Mouse (Mus musculus): Measurements from ENCODE around the gene Zfp385a. TPM values are rescaled to one million over a fixed set of nuclear protein-coding genes. Genes with fewer than 3 reads are reported as not detected.

The Zfp385a gene
- total RNA-seq, 2 experiments from 2014 or later = 7.9 to 32.1 TPM

DNA sequence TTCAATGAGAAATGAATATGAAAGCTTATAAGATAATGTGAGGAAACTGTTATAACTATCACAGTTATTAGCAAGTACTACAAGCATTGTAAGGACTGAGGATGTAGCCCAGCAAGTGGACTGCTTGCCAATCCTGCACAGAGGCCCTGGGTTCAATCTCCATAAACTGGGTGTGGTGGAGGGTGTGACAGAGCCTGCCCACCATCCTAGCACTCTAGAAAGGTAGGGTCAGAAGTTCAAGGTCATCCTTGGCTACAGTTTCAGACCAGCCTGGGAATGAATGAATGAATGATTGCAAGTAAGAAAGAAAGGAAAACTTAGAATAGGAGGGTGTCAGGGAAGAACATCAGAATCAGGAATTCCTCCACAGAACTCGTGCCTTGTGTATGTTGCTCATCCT is 23.9 kb upstream of the Zfp385a start:
- DNase-seq (ENCODE audit: low spot score) = no peak

GRCm38 (mm10) chr15:103362950-103363349 is 23.1 kb upstream of the Zfp385a start:
- DNase-seq (ENCODE audit: low spot score) = no peak

- no peak for DNase-seq (ENCODE audit: low spot score)
Measured at GRCm38 (mm10) chr15:103362333-103362732, 22.4 kb upstream of the Zfp385a start.

DNA sequence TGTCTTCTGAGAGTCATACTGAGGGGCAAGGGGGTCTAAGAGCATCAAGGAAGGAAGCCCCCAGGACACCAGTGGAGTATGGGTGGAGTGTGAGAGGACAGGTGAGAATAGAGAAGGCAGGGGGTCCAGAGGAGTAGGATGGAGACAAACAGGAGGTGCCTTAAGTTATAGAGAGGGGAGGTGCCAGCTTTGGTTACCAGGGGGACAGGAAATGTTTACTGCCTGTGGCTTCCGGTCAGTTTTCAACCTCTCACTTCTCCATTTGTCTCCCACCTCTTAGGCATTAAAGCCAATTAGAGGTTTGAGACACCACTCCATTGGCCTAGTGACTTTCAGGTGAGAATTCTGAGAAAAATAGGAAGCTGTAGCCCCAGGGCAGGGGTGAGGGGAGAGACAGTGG is 21.4 kb upstream of the Zfp385a start:
- DNase-seq (ENCODE audit: low spot score) = no peak

- peak; percentile 84 for DNase-seq (ENCODE audit: low spot score)
Measured at GRCm38 (mm10) chr15:103359869-103360602, 20.1 kb upstream of the Zfp385a start.

- DNase-seq (ENCODE audit: low spot score) = peak; percentile 63
Measured at GRCm38 (mm10) chr15:103359122-103359510, 19.2 kb upstream of the Zfp385a start.

GRCm38 (mm10) chr15:103358278-103359121 is 18.6 kb upstream of the Zfp385a start:
- DNase-seq (ENCODE audit: low spot score) = no peak

DNA sequence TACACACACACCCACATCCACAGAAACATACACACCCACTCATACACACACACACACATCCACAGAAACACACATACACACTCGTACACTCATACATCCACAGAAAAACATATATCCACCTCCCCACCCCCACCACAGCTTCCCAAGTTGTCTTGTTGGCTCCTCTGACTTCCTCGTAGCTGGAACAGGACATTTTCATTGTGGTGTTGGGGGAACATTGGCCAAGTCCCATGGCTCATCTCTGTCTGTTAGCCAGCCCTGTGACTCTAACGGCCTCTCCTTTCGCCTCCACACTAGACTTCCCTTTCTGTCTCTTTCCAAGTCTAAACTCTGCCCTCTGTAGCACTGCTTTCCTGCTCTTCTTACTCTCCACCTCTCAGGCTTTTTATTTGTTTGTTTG is 17.9 kb upstream of the Zfp385a start:
- no peak for DNase-seq (ENCODE audit: low spot score)

DNA sequence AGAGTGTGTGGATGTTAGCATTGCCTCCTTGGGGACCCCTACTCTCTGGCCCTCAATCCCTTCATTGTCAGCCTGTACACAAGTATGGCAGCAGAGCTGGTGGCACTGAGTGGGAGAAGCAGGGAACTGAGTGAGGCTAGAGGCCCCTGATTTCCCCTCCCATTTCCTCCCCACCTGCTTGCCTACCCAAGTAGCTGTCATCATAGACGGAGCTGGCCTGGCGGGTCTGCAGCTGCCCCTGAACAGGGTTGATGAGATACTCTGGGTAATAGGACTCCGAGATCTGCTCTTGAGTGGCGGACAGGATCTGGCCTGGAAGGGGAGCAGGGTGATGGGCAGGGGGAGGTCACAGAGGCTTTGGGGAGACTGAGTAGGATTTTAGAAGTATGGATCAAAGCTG is 16.2 kb upstream of the Zfp385a start:
- no peak for DNase-seq (ENCODE audit: low spot score)

DNA sequence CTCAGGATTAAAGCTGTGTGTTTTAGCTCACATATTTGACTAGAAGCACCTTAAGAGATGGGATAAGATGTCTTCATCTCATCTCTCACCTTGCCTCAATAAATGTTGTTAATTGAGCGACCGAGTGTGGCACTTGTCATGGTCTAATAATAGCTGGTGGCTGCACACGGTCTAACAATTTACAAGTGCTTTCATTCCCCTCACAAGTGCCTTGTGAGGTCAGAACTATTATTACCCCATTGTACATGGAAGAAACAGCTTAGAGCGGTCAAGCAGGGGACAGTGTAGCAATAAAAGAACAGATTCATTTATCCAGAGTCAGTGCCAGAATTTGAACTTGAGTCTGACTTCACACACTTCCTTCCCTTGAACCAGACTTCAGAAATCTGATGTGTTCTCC is 15.5 kb upstream of the Zfp385a start:
- no peak for DNase-seq (ENCODE audit: low spot score)

DNA sequence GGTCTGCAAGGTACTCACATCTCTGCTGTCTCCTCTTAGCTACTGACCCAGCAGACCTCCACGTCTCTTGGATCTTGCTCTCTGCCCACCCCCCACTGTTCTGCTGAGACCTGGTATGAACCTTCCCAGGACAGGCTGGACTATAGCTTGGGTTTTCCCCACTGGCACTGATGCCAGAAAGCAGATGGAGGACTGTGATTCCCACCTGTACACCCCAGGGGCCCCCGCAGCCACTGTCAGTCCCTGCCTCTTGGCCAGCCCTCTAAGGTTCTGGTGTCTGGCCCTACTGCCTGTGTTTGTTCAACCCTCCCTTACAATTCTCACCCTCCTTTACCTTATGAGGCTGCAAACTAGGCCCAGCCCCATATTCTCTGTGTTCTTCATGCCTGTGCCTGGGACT is 14.8 kb upstream of the Zfp385a start:
- no peak for DNase-seq (ENCODE audit: low spot score)

- DNase-seq (ENCODE audit: low spot score) = no peak
Measured at GRCm38 (mm10) chr15:103353511-103354256, 13.8 kb upstream of the Zfp385a start.

DNA sequence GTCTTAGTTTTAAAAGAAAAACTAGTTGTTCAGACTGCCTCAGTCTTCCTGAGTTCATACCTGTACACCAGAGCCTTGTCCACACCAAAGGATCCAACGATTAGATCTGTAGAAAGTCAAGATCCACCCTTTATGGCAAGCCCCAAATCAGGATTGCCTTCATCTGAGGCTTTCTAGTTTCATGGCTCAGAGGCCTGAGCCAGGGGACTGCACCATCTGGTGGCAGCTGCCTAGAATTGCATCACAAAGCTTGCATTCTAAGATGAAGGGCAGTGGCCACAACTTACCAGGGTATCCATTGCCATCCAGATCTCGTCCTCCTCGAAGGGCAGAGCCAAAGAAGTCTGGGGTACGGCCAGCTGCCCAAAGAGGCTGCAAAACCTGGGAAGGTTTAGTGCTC is 13.0 kb upstream of the Zfp385a start:
- peak; percentile 48 for DNase-seq (ENCODE audit: low spot score)

GRCm38 (mm10) chr15:103347275-103347684 is 7.4 kb upstream of the Zfp385a start:
- peak; percentile 70 for DNase-seq (ENCODE audit: low spot score)

- DNase-seq (ENCODE audit: low spot score) = no peak
Measured at GRCm38 (mm10) chr15:103345789-103346188, 5.9 kb upstream of the Zfp385a start.

- no peak for DNase-seq (ENCODE audit: low spot score)
Measured at GRCm38 (mm10) chr15:103343556-103343955, 3.7 kb upstream of the Zfp385a start.

DNA sequence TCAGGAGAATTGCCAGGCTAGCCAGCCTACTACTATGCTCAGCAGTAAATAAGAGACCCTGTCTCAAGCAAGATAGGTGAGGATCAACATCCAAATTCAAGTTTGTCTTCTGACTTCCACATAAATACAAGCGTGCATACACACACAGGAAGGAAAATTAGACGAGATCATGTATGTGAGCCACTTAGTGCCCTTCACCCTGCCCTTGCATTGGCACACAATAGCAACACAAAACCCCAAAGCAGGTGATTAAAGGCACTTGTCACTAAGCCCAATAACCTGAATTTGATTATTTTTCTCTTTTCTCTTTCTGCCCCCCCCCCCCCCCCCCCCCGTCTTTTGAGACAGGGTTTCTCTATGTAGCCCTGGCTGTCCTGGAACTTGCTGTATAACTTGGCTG is 3.1 kb upstream of the Zfp385a start:
- no peak for DNase-seq (ENCODE audit: low spot score)

DNA sequence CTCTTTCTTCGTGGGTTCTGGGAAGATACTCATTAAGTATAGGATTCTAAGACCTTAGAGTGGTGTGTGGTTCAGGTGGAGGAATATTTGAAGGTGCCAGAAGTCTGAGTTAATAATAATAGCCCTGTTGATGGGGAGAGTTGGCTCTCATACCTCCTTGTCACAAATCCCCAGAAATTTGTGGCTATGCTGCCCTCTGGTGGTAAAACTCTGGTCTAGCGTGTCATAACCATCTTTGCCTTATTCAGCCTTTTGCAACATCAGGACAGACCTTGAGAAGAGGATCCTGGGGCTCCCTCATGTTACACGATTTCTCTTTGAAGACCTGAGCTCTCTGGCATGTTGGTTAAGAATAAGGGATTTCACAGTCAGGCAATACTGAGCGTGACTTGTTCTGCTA is 2.5 kb upstream of the Zfp385a start:
- DNase-seq (ENCODE audit: low spot score) = peak; percentile 81

DNA sequence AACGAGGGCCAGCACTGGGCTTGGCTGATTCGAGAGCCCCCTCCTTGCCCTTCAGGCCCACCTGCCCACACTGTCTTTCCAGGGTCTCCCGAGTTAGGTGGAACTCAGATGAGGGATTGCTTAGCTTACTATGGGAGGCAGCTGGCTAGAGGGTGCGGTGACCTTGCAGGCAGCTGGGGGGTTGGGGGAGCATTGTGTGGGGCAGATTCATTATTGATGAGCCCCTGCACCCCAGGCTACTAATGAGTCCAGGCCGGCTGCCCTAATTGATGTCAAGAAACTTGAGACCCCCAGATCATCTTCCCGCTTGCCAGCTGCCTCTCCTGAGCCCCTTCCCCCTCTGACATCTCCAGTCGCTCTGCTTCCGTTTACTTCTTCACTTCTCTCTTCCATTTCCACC is 1.7 kb upstream of the Zfp385a start:
- DNase-seq (ENCODE audit: low spot score) = no peak

DNA sequence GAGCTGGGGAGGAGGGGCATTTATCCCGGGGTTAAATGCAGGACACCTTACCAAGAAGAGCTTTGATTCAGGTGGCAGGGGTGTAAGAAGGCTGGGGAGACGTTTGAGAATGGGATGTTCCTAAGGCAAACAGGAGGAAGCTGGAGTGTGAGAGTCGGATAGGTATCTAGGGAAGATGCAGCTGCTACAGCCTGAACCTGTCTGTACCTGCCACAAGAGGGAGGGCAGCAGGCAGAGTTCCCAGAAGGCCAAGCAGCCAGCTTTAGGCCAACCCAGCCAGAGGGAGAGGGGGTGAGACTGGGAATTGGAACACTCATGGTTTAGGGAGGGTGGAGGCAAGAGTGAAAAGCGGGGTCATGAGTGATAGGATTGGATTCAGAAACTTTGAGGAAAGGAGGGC is 893 bp upstream of the Zfp385a start:
- DNase-seq (ENCODE audit: low spot score) = no peak

DNA sequence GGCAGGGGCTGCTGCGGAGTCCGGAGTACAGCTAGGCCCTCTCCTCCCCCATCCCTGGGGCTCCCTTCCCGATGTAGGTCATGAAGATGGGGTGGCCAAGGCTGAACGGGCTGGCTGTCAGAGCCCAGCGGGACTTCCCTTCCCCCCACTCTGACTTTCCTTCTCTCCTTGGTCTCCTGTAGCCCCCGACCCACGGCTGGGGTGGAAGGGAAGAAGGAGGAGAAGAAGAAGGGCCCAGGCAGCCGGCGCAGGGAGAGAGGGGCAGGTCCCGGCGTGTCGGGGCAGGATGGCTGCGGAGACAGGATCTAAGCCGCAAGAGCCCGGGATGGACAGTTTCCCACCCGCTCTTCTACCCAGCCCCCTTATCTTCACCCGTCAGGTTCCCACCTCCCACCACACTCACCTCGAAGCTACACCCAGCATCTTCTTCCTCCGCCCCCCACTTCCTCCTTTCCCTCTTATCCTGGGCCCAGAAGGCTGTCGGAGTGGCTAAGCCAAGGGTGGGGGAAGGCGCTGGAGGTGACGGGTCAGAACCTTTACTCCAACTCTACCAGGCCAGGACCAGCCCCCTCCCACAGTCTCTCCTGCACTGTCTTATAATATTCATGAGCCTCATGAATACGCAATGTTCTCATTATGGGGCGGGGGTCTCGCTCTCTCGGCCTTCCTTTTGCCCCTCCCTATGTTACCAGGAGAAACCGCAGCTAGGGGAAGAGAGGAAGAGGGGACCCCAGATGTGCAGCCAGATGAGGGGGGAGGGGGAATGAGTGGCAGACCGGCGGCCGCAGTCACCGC is 530 bp downstream of the Zfp385a start:
- DNase-seq (ENCODE audit: low spot score) = no peak
